Mouse (Mus musculus) small intestine, adult 2 months (tissue): ENCODE data around the gene Raf1. TPM values are rescaled to one million over a fixed set of nuclear protein-coding genes. Genes with fewer than 3 reads are reported as not detected.

ENCODE experiments used
- H3K27ac ChIP-seq: fragments of 200-500 bp; 2 replicates; pipeline ENCODE4 v1.5.1; 2012; ENCODE audit warnings: low read depth, low read length, control low read depth, inconsistent platforms; ENCODE audit not compliant: insufficient read depth
- H3K27me3 ChIP-seq: fragments of 200-500 bp; 2 replicates; pipeline ENCODE4 v1.6.1; 2012; ENCODE audit warnings: mild to moderate bottlenecking, moderate library complexity, low read length, inconsistent platforms; ENCODE audit not compliant: control insufficient read depth, insufficient read depth
- H3K36me3 ChIP-seq: fragments of 200-500 bp; 2 replicates; pipeline ENCODE4 v1.6.1; 2012; ENCODE audit warnings: mild to moderate bottlenecking, low read length, control low read depth, inconsistent platforms; ENCODE audit not compliant: control insufficient read depth, insufficient read depth
- H3K4me1 ChIP-seq: fragments of 200-500 bp; 2 replicates; pipeline ENCODE4 v1.6.1; 2012; ENCODE audit warnings: low read length, inconsistent platforms, mixed read lengths; ENCODE audit not compliant: control insufficient read depth, insufficient read depth, insufficient read length
- H3K4me3 ChIP-seq: fragments of 200-500 bp; 2 replicates; pipeline ENCODE4 v1.5.1; 2012; ENCODE audit warnings: low read depth, mild to moderate bottlenecking, control low read depth, inconsistent platforms, low read length, moderate library complexity
- CTCF ChIP-seq: fragments of 200-500 bp; IDR thresholded peaks from 2 replicates; pipeline ENCODE4 v1.5.1; 2012; ENCODE audit warnings: low read depth, mild to moderate bottlenecking, control low read depth, inconsistent platforms, low read length, moderate library complexity, mixed read lengths; ENCODE audit not compliant: insufficient replicate concordance, insufficient read length; ENCODE audit errors: extremely low read depth
- POLR2A ChIP-seq: fragments of 200-500 bp; IDR thresholded peaks from 2 replicates; pipeline ENCODE4 v1.6.1; 2012; ENCODE audit warnings: low read depth, mild to moderate bottlenecking, control low read depth, inconsistent platforms, low read length, moderate library complexity
- WGBS: fragments of 180-500 bp; shearing (Covaris S2); methylation state at CpG from one replicate; pipeline ENCODE4 v1.1.7; 2018; 5-methylcytosine and 5-hydroxymethylcytosine counted together
- polyA plus RNA-seq: library from polyadenylated mRNA; depleted of rRNA; stranded (reverse); fragments of >200 nt; gene quantifications from 2 replicates; pipeline ENCODE4 v1.2.3, GENCODE M21; 2012; rRNA removed

Gene Raf1
- polyA plus RNA-seq, 1 experiment = 81.6 TPM

GRCm38 (mm10) chr6:115577941-115578340, 98.5 kb downstream of the Raf1 start:
- Histone ChIP-seq H3K4me1 (peaks cover 5% of the 10 kb centered on the region; the same call in 1 of the 2 replicates), H3K27ac (no peak overlapping the region), H3K4me3 (no peak overlapping the region), H3K27me3 (no peaks in the 10 kb centered on the region), H3K36me3 (peaks cover 6% of the 10 kb centered on the region; the same call in 1 of the 2 replicates)
- no peak for TF ChIP-seq POLR2A
- no peak for TF ChIP-seq CTCF
- WGBS = 69% methylated on average over 9 of the region's 9 CpGs

- 77% methylated on average over 5 of the region's 5 CpGs for WGBS
- Histone ChIP-seq H3K4me1 (peaks cover 5% of the 10 kb centered on the region; the same call in 1 of the 2 replicates), H3K36me3 (peaks cover 6% of the 10 kb centered on the region; the same call in 1 of the 2 replicates), H3K4me3 (no peak overlapping the region), H3K27ac (no peak overlapping the region), H3K27me3 (no peaks in the 10 kb centered on the region)
- TF ChIP-seq POLR2A (no peak), CTCF (no peak)
These were observed 99.0 kb downstream of the Raf1 start for GRCm38 (mm10) chr6:115577407-115577806.

DNA sequence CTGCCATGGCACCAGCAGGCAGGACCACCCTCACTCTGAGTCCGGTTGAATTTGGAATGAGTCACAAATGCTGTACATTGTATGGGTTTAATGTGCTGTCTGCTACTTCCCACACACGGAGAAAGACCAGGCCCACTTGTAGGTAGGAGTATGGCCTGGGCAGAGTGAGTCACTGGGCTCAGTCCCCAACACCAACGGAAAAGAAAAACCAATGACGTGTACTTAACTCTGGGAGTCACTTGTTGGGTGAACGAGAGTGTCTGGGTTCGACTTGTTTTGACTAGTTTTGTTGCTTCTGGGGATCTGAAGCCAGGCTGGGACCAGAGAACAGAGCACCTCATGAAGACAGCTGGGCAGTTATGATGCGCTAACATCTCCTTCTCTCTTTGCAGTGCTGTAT, 102.3 kb downstream of the Raf1 start:
- H3K36me3 ChIP-seq = peaks cover 9% of the 10 kb centered on the region
- H3K4me1 ChIP-seq = peaks cover 5% of the 10 kb centered on the region; the same call in 1 of the 2 replicates
- 93% methylated on average over 7 of the region's 7 CpGs for WGBS
- H3K4me3 ChIP-seq = no peak overlapping the region
- no peaks in the 10 kb centered on the region for H3K27me3 ChIP-seq
- no peak overlapping the region for H3K27ac ChIP-seq
- TF ChIP-seq CTCF = no peak

Other genes starting within 250 kb of the Raf1 start
- 1.2 and 1.4 TPM in 2 replicates for gene Tsen2, start 132.0 kb downstream of the Raf1 start, polyA plus RNA-seq
- gene Mkrn2os, start 84.1 kb downstream of the Raf1 start, polyA plus RNA-seq = 97.1 and 113 TPM in 2 replicates
- gene Mkrn2, start 74.7 kb downstream of the Raf1 start, polyA plus RNA-seq = 50.1 and 60.8 TPM in 2 replicates
- gene Tmem40, start 85.8 kb upstream of the Raf1 start, polyA plus RNA-seq = 0.17 TPM in 1 of 2 replicates, not detected in the other
- 2.1 and 3.4 TPM in 2 replicates for gene Cand2, start 97.9 kb upstream of the Raf1 start, polyA plus RNA-seq
- gene Rpl32, start 132.1 kb upstream of the Raf1 start, polyA plus RNA-seq = 364 and 436 TPM in 2 replicates
- 0.04 TPM in 2 replicates for gene Efcab12, start 161.8 kb upstream of the Raf1 start, polyA plus RNA-seq
- 0.19 and 0.57 TPM in 2 replicates for gene Mbd4, start 176.7 kb upstream of the Raf1 start, polyA plus RNA-seq
- 3.0 and 3.1 TPM in 2 replicates for gene Ift122, start 176.8 kb upstream of the Raf1 start, polyA plus RNA-seq